Mouse (Mus musculus): ENCODE measurements around the gene Eppin.
"Not testable (repeated sequence)": the region's sequence is repeated elsewhere in the genome, so short reads cannot be mapped to it uniquely, and the experiment has no call there.

DNA sequence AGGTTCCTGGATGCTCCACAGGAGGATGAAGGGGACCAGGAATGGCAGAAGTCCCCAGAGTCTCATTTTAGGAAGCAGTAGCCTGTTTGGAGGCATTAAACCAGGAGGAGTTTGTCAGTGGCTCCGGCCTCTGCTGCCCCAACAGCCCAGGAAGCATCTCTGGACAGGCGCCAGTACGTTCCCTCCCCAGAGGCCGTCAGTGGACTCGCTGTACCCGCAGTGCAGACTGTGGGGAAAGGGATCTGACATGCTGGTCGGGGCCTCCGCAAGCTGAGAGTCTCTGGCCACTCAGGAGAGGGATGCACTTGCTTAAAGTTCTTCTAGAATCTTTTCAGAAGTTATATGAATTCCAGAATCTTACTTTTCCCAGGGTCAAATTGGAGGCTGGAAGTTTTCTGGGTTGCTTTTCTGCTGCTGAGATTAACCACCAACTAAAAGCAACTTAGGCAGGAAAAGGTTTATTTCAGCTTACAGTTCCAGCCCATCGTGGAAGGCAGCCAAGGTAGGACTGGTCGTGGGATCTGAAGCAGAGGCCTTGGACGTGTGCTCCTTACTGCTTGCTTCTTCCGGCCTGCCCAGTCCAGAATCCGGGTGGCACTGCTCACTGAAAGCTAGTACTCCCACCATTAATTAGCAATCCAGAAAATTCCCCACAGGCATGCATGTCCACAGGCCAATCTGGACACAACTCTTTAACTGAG is 8.2 kb downstream of the Eppin start, which contains the start of gene Wfdc6a:
- not testable (repeated sequence) for TF ChIP-seq CTCF (IDR thresholded peaks at IDR 0.05; ENCODE audit: borderline replicate concordance, insufficient read depth, low read depth, low read length); POLR2A (IDR thresholded peaks at IDR 0.05; ENCODE audit: borderline replicate concordance, insufficient read depth, low read length)
